Mouse (Mus musculus): ENCODE data around the gene Fstl1. TPM values are rescaled to one million over a fixed set of nuclear protein-coding genes. Genes with fewer than 3 reads are reported as not detected.
A peak's percentile ranks its signal among the peaks of the same experiment; 100 is the strongest.

The Fstl1 gene
- total and polyA plus RNA-seq, 3 experiments, result 0.34 to 0.87 (median 0.59) TPM

- Histone ChIP-seq H3K4me3 (replicated peaks in 1 of 3; ENCODE audit: low read depth in 2 of 3, low read length in 2 of 3, poor library complexity in 1 of 3) (no peak overlapping the region), H3K4me2 (ENCODE audit: insufficient read depth, low read depth, poor library complexity, severe bottlenecking) (no peak overlapping the region), H3K9ac (ENCODE audit: insufficient read depth, low read depth) (no peak overlapping the region), H3K9me3 (replicated peaks; ENCODE audit: low read length) (no peaks in the 10 kb centered on the region), H3K79me2 (replicated peaks; ENCODE audit: control insufficient read depth, extremely low read depth, insufficient read depth, poor library complexity, severe bottlenecking) (no peaks in the 10 kb centered on the region), H3K4me1 (ENCODE audit: control insufficient read depth in 1 of 2, insufficient read depth in 2 of 2) (peaks cover 13 to 38% of the 10 kb centered on the region in 2 experiments), H3K27ac (ENCODE audit: insufficient read depth, low read depth) (no peak overlapping the region), H3K36me3 (replicated peaks in 1 of 2; ENCODE audit: control insufficient read depth in 1 of 2, insufficient read depth in 1 of 2, low read length in 1 of 2) (no peaks in the 10 kb centered on the region), H3K27me3 (replicated peaks) (no peaks in the 10 kb centered on the region)
- TF ChIP-seq RAD21 (IDR thresholded peaks at IDR 0.05; ENCODE audit: low read depth, low read length), result no peak
- in situ Hi-C loops (cut with MboI; ENCODE audit: low pct_ligation_motif_present, low pct_unique_long_range_greater_than_20kb, low sequenced_read_pairs) (loop anchor here (5.0 to 10.0 kb wide), 2 partner anchors 125 to 383 kb away; no protein-coding TSS in a partner anchor), dilution Hi-C loops (cut with MboI; ENCODE audit: extremely low pct_ligation_motif_present, extremely low pct_unique_long_range_greater_than_20kb, low sequenced_read_pairs) (no loop called here)
- no peak for DNase-seq (ENCODE audit: extremely low read depth)
Observed at GRCm38 (mm10) chr16:37811874-37812273, 35.2 kb downstream of the Fstl1 start.

- Histone ChIP-seq H3K9ac (ENCODE audit: insufficient read depth, low read depth) (no peak overlapping the region), H3K4me3 (replicated peaks in 1 of 3; ENCODE audit: low read depth in 2 of 3, low read length in 2 of 3, poor library complexity in 1 of 3) (no peak overlapping the region), H3K27me3 (replicated peaks) (no peaks in the 10 kb centered on the region), H3K27ac (ENCODE audit: insufficient read depth, low read depth) (no peak overlapping the region), H3K4me1 (ENCODE audit: control insufficient read depth in 1 of 2, insufficient read depth in 2 of 2) (peaks cover 13 to 38% of the 10 kb centered on the region in 2 experiments), H3K9me3 (replicated peaks; ENCODE audit: low read length) (no peaks in the 10 kb centered on the region), H3K4me2 (ENCODE audit: insufficient read depth, low read depth, poor library complexity, severe bottlenecking) (no peak overlapping the region), H3K36me3 (replicated peaks in 1 of 2; ENCODE audit: control insufficient read depth in 1 of 2, insufficient read depth in 1 of 2, low read length in 1 of 2) (no peaks in the 10 kb centered on the region), H3K79me2 (replicated peaks; ENCODE audit: control insufficient read depth, extremely low read depth, insufficient read depth, poor library complexity, severe bottlenecking) (no peaks in the 10 kb centered on the region)
- no peak for TF ChIP-seq ZNF384 (IDR thresholded peaks at IDR 0.05; ENCODE audit: low read depth, low read length)
- TF ChIP-seq ETS1 (conservative IDR thresholded peaks at IDR 0.05; ENCODE audit: low read depth, low read length), result peak; percentile 43; the same call in 1 of the 2 replicates
- no peak for TF ChIP-seq TBP (conservative IDR thresholded peaks at IDR 0.05; ENCODE audit: low read depth, low read length)
- no peak for TF ChIP-seq ZKSCAN1 (IDR thresholded peaks at IDR 0.05; ENCODE audit: borderline replicate concordance, low read depth, low read length)
- TF ChIP-seq CHD2 (IDR thresholded peaks at IDR 0.05; ENCODE audit: low read length), result no peak
- TF ChIP-seq MAFK (IDR thresholded peaks at IDR 0.05; ENCODE audit: insufficient replicate concordance, low read length), result no peak
- no peak for TF ChIP-seq MAZ (IDR thresholded peaks at IDR 0.05; ENCODE audit: low read depth, low read length)
- TF ChIP-seq ELF1 (IDR thresholded peaks at IDR 0.05; ENCODE audit: low read depth, low read length), result peak; percentile 56
- no peak for TF ChIP-seq BHLHE40 (IDR thresholded peaks at IDR 0.05; ENCODE audit: low read depth, low read length)
- TF ChIP-seq USF2 (conservative IDR thresholded peaks at IDR 0.05; ENCODE audit: low read depth, low read length), result no peak
- peak; percentile 37 for TF ChIP-seq MEF2A (IDR thresholded peaks at IDR 0.05; ENCODE audit: borderline replicate concordance, low read depth, low read length)
- TF ChIP-seq NELFE (IDR thresholded peaks at IDR 0.05; ENCODE audit: low read depth, low read length), result no peak
- TF ChIP-seq JUND (conservative IDR thresholded peaks at IDR 0.05; ENCODE audit: low read depth, low read length), result 0 out of 2 replicates have a peak, but pooled peaks have one; percentile 15
- TF ChIP-seq USF1 (IDR thresholded peaks at IDR 0.05; ENCODE audit: low read depth, low read length), result no peak
- TF ChIP-seq ZC3H11A (IDR thresholded peaks at IDR 0.05; ENCODE audit: low read depth, low read length), result peak; percentile 64
- no peak for TF ChIP-seq CHD1 (IDR thresholded peaks at IDR 0.05; ENCODE audit: low read depth, low read length)
- TF ChIP-seq ZMIZ1 (IDR thresholded peaks at IDR 0.05; ENCODE audit: low read depth, low read length), result no peak
- no peak for TF ChIP-seq EP300 (IDR thresholded peaks at IDR 0.05; ENCODE audit: low read length)
- TF ChIP-seq IRF4 (IDR thresholded peaks at IDR 0.05; ENCODE audit: low read depth, low read length), result no peak
- peak in 1 of 2 experiments; percentile 88; a peak in 2 of 4 replicates for TF ChIP-seq CTCF (conservative IDR thresholded peaks at IDR 0.05 in 1 of 2, IDR thresholded peaks at IDR 0.05 in 1 of 2; ENCODE audit: low read depth in 2 of 2, low read length in 2 of 2)
- TF ChIP-seq SMC3 (IDR thresholded peaks at IDR 0.05; ENCODE audit: low read depth, low read length), result peak; percentile 82
- no peak for TF ChIP-seq KAT2A (IDR thresholded peaks at IDR 0.05; ENCODE audit: insufficient replicate concordance, low read length)
- TF ChIP-seq SIN3A (IDR thresholded peaks at IDR 0.05; ENCODE audit: low read length), result peak; percentile 58
- TF ChIP-seq POLR2A (IDR thresholded peaks at IDR 0.05; ENCODE audit: low read depth, low read length), result no peak
- TF ChIP-seq RCOR1 (conservative IDR thresholded peaks at IDR 0.05; ENCODE audit: low read depth, low read length), result no peak
- TF ChIP-seq MAX (IDR thresholded peaks at IDR 0.05; ENCODE audit: low read length), result peak; percentile 29; the same call in 1 of the 2 replicates
- no peak for TF ChIP-seq MYC (IDR thresholded peaks at IDR 0.05; ENCODE audit: low read depth, low read length)
- peak; percentile 88 for TF ChIP-seq RAD21 (IDR thresholded peaks at IDR 0.05; ENCODE audit: low read depth, low read length)
- in situ Hi-C loops (cut with MboI; ENCODE audit: low pct_ligation_motif_present, low pct_unique_long_range_greater_than_20kb, low sequenced_read_pairs), result loop anchor here (5.0 to 10.0 kb wide), 2 partner anchors 125 to 382 kb away; no protein-coding TSS in a partner anchor
- dilution Hi-C loops (cut with MboI; ENCODE audit: extremely low pct_ligation_motif_present, extremely low pct_unique_long_range_greater_than_20kb, low sequenced_read_pairs), result no loop called here
- peak; percentile 77 for DNase-seq (ENCODE audit: extremely low read depth)
Observed at GRCm38 (mm10) chr16:37812474-37812886, 35.8 kb downstream of the Fstl1 start.
